In the genomic region with DNA sequence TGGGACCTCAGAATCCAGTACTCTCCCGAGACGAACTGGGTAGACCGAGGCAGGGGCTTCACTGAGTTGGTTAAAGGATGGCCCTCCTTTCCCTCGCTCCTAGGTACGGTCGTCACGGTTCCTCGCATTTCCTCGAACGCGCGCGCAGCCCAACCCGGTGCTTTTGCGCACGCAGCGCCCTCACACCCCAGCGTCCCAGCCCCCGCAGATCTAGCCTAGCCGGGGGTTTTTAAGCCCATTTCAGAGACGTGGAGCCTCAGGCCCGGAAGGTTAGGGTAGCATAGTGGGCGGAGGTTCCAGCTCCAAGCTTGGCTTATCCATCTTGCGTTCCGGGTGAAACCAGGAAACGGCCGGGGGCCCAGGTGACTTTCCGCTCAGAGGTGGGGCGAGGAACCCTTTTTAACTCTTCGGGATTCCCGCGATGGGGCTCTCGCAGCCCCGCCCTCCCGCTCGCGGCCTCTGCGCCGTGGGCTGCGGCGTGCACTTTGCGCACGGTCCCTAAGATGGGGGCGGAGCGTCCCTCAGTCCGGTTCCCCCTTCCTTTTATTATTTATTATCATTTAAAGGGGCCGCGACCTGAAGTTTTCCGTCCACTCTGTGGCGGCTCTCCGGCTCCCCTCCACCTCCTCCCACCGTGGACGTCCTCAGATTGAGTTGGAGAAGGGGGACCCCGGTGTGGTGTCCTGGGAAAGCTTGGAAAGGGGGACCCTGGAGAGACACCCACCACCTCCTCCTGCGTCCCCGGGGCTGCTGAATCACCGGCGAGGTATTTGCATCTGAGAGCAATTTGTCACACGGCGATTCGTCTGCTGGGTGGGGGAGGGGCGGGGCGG, we compare ENCODE assay signal across 1 mouse cellular context.
TF ChIP-seq lines count a peak whose summit lies in the region.

A gene (plus strand): TSS at position 553 of the 833 bp plus-strand sequence.

TF ChIP-seq in MEL, 35 proteins besides CTCF, POLR2A, EP300 and RAD21 (continued from another document):
- TF ChIP-seq POLR2AphosphoS5 (IDR thresholded peaks at IDR 0.05; ENCODE audit: borderline replicate concordance, low read depth, low read length) (no peak), MAX (IDR thresholded peaks at IDR 0.05; ENCODE audit: low read length) (peak; percentile 56), ELF1 (IDR thresholded peaks at IDR 0.05; ENCODE audit: low read depth, low read length) (peak; percentile 87), ZKSCAN1 (IDR thresholded peaks at IDR 0.05; ENCODE audit: low read depth, low read length) (no peak), ZC3H11A (IDR thresholded peaks at IDR 0.05; ENCODE audit: low read depth, low read length) (no peak), MAZ (IDR thresholded peaks at IDR 0.05; ENCODE audit: low read depth, low read length) (peak; percentile 97), SIN3A (IDR thresholded peaks at IDR 0.05; ENCODE audit: low read length) (peak; percentile 99), CHD2 (IDR thresholded peaks at IDR 0.05; ENCODE audit: low read length) (no peak), GATA1 (IDR thresholded peaks at IDR 0.05; ENCODE audit: low read depth, low read length) (no peak), POLR2AphosphoS2 (IDR thresholded peaks at IDR 0.05; ENCODE audit: low read length) (peak; percentile 45; the same call in 1 of the 2 replicates), ZNF384 (IDR thresholded peaks at IDR 0.05; ENCODE audit: low read depth, low read length) (no peak), JUND (IDR thresholded peaks at IDR 0.05; ENCODE audit: low read depth, low read length) (no peak), GABPA (IDR thresholded peaks at IDR 0.05; ENCODE audit: low read depth, low read length) (no peak), SMC3 (IDR thresholded peaks at IDR 0.05; ENCODE audit: low read depth, low read length) (0 out of 2 replicates have a peak, but pooled peaks have one; percentile 0), UBTF (IDR thresholded peaks at IDR 0.05; ENCODE audit: borderline replicate concordance, insufficient read depth, low read depth, low read length) (peak; percentile 42; the same call in 1 of the 2 replicates)
